Mouse (Mus musculus) adrenal gland, postnatal 0 days (tissue): ENCODE results near the gene Desi2. TPM values are rescaled to one million over a fixed set of nuclear protein-coding genes. Genes with fewer than 3 reads are reported as not detected.

ENCODE experiments used
- polyA plus RNA-seq: library from polyadenylated mRNA; unstranded; fragments of >200 nt; fragmentation: Nextera tagmentation; extraction: Ambion mirVana; gene quantifications from 2 replicates; pipeline ENCODE4 v1.2.1, GENCODE M21; 2015

Gene Desi2
- 15.9 and 27.3 TPM in 2 replicates for polyA plus RNA-seq

DNA sequence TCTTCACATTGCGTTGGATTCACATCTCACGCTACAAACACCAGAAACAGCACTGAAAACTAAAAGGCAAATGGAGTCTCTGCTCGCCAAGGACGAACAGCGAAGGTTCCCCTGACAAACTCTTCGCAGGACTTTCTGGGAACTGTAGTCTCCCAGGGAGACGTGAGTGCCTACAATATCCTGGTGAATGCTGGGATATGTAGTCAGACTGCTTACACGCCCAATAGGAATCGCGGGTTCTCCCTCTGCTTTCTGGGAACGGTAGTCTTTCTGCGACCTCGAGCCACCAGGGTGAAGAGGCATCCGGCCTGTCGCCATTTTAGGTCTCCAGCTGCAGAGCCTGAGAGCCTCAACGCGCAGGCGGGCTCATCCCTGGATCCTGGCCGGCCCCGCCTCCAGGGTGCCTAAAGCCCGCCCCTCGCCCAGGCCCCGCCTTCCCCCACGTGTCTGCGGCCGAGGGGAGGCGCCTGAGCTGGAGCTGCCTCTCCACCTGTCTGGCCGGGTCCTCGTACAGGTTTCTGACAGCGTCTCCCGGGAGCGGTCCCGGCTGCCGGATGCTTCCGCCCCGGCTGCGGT is at the start of gene Desi2:
TSS of gene Desi2 (plus strand) at position 202 of the 576 bp plus-strand sequence.

Other genes starting within 250 kb of the Desi2 start
- 0.68 and 1.4 TPM in 2 replicates for gene Catspere2, start 204.0 kb upstream of the Desi2 start, polyA plus RNA-seq
- gene Cox20, start 131.7 kb downstream of the Desi2 start, polyA plus RNA-seq, result 226 and 228 TPM in 2 replicates
- gene Hnrnpu, start 150.4 kb downstream of the Desi2 start, polyA plus RNA-seq, result 187 and 265 TPM in 2 replicates
- 7.6 and 12.2 TPM in 2 replicates for gene Efcab2, start 218.7 kb downstream of the Desi2 start, polyA plus RNA-seq